Mouse (Mus musculus) CH12.LX (cell line): ENCODE results near the gene Gtdc1. TPM values are rescaled to one million over a fixed set of nuclear protein-coding genes. Genes with fewer than 3 reads are reported as not detected.
A peak's percentile ranks its signal among the peaks of the same experiment; 100 is the strongest.

ENCODE experiments used
- DNase-seq: peaks from one replicate; pipeline ENCODE4 v3.0.0-alpha.2; 2013; ENCODE audit errors: extremely low read depth
- H3K27ac ChIP-seq: 2 replicates; pipeline ENCODE4 v1.5.1; 2012; ENCODE audit warnings: low read depth, mild to moderate bottlenecking, control low read depth, moderate library complexity; ENCODE audit not compliant: insufficient read depth
- H3K27me3 ChIP-seq: replicated peaks from 2 replicates; pipeline ENCODE3; 2012; ENCODE audit warnings: inconsistent platforms
- H3K36me3 ChIP-seq, 2 experiments: replicated peaks in 1 of 2; 2 replicates each; pipeline versions ENCODE3 to v1.6.1; 2012; ENCODE audit warnings: inconsistent platforms in 1 of 2, low read length in 1 of 2, mild to moderate bottlenecking in 1 of 2, mixed read lengths in 1 of 2, moderate library complexity in 1 of 2; ENCODE audit not compliant: control insufficient read depth in 1 of 2, insufficient read depth in 1 of 2
- H3K4me1 ChIP-seq, 2 experiments: 2 replicates each; pipeline ENCODE4 v1.6.1; 2012; ENCODE audit warnings: inconsistent platforms in 1 of 2, moderate library complexity in 1 of 2; ENCODE audit not compliant: insufficient read depth in 2 of 2, control insufficient read depth in 1 of 2
- H3K4me2 ChIP-seq: 2 replicates; pipeline ENCODE4 v1.6.1; 2012; ENCODE audit warnings: low read depth, mild to moderate bottlenecking, control low read depth; ENCODE audit not compliant: poor library complexity, insufficient read depth, severe bottlenecking
- H3K4me3 ChIP-seq, 3 experiments: fragments of 150-350 bp in 1 of 3; sonication (generic) in 1 of 3; replicated peaks in 1 of 3; 2 replicates each; pipeline versions ENCODE3 to v1.5.1; 2011 to 2012; ENCODE audit warnings: low read depth in 2 of 3, low read length in 2 of 3, mild to moderate bottlenecking in 2 of 3, moderate library complexity in 2 of 3, control low read depth in 1 of 3, improper control_type of control experiment in 1 of 3, inconsistent platforms in 1 of 3, mixed read lengths in 1 of 3; ENCODE audit not compliant: poor library complexity in 1 of 3
- H3K79me2 ChIP-seq: replicated peaks from 2 replicates; pipeline ENCODE4 v1.6.1; 2012; ENCODE audit warnings: mild to moderate bottlenecking, moderate library complexity; ENCODE audit not compliant: control insufficient read depth, poor library complexity, insufficient read depth, severe bottlenecking; ENCODE audit errors: extremely low read depth
- H3K9ac ChIP-seq: 2 replicates; pipeline ENCODE4 v1.6.1; 2012; ENCODE audit warnings: low read depth, mild to moderate bottlenecking, control low read depth, moderate library complexity; ENCODE audit not compliant: insufficient read depth
- H3K9me3 ChIP-seq: replicated peaks from 2 replicates; pipeline ENCODE3; 2012; ENCODE audit warnings: low read length, inconsistent platforms, mixed read lengths
- BHLHE40 ChIP-seq: IDR thresholded peaks from 2 replicates; pipeline ENCODE4 v1.6.1; 2011; ENCODE audit warnings: mild to moderate bottlenecking, low read depth, low read length, improper control_type of control experiment
- CHD1 ChIP-seq: IDR thresholded peaks from 2 replicates; pipeline ENCODE4 v1.6.1; 2012; ENCODE audit warnings: low read depth, low read length, improper control_type of control experiment, inconsistent platforms
- CHD2 ChIP-seq: IDR thresholded peaks from 2 replicates; pipeline ENCODE4 v1.6.1; 2011; ENCODE audit warnings: low read length, improper control_type of control experiment
- CTCF ChIP-seq, 2 experiments: IDR thresholded peaks in 1 of 2; conservative IDR thresholded peaks in 1 of 2; 2 replicates each; pipeline ENCODE4 v1.5.1; 2011 to 2012; ENCODE audit warnings: low read depth in 2 of 2, low read length in 2 of 2, improper control_type of control experiment in 1 of 2, inconsistent platforms in 1 of 2, mild to moderate bottlenecking in 1 of 2, moderate library complexity in 1 of 2
- E2F4 ChIP-seq: IDR thresholded peaks from 2 replicates; pipeline ENCODE4 v1.6.1; 2011; ENCODE audit warnings: low read depth, low read length, improper control_type of control experiment; ENCODE audit not compliant: insufficient replicate concordance
- ELF1 ChIP-seq: IDR thresholded peaks from 2 replicates; pipeline ENCODE4 v1.6.1; 2014; ENCODE audit warnings: low read depth, mild to moderate bottlenecking, inconsistent platforms, low read length, improper control_type of control experiment
- EP300 ChIP-seq: IDR thresholded peaks from 2 replicates; pipeline ENCODE4 v1.6.1; 2011; ENCODE audit warnings: low read length, improper control_type of control experiment
- ETS1 ChIP-seq: conservative IDR thresholded peaks from 2 replicates; pipeline ENCODE4 v1.6.1; 2012; ENCODE audit warnings: low read depth, mild to moderate bottlenecking, inconsistent platforms, low read length, improper control_type of control experiment, moderate library complexity
- GABPA ChIP-seq: IDR thresholded peaks from 2 replicates; pipeline ENCODE4 v1.6.1; 2012; ENCODE audit warnings: low read depth, low read length, improper control_type of control experiment, inconsistent platforms; ENCODE audit not compliant: insufficient replicate concordance
- HCFC1 ChIP-seq: IDR thresholded peaks from 2 replicates; pipeline ENCODE4 v1.6.1; 2012; ENCODE audit warnings: low read depth, mild to moderate bottlenecking, inconsistent platforms, low read length, improper control_type of control experiment
- IRF4 ChIP-seq: IDR thresholded peaks from 2 replicates; pipeline ENCODE4 v1.6.1; 2014; ENCODE audit warnings: low read depth, mild to moderate bottlenecking, inconsistent platforms, low read length, improper control_type of control experiment
- JUN ChIP-seq: IDR thresholded peaks from 2 replicates; pipeline ENCODE4 v1.6.1; 2011; ENCODE audit warnings: low read depth, mild to moderate bottlenecking, low read length, improper control_type of control experiment, moderate library complexity; ENCODE audit not compliant: insufficient read depth
- JUND ChIP-seq: conservative IDR thresholded peaks from 2 replicates; pipeline ENCODE4 v1.6.1; 2011; ENCODE audit warnings: low read depth, low read length, improper control_type of control experiment
- KAT2A ChIP-seq: IDR thresholded peaks from 2 replicates; pipeline ENCODE4 v1.6.1; 2012; ENCODE audit warnings: low read length, improper control_type of control experiment, inconsistent platforms; ENCODE audit not compliant: insufficient replicate concordance
- MAFK ChIP-seq: IDR thresholded peaks from 2 replicates; pipeline ENCODE4 v1.6.1; 2011; ENCODE audit warnings: low read length, improper control_type of control experiment; ENCODE audit not compliant: insufficient replicate concordance
- MAX ChIP-seq: IDR thresholded peaks from 2 replicates; pipeline ENCODE4 v1.6.1; 2011; ENCODE audit warnings: low read length, improper control_type of control experiment
- MAZ ChIP-seq: IDR thresholded peaks from 2 replicates; pipeline ENCODE4 v1.6.1; 2012; ENCODE audit warnings: low read depth, mild to moderate bottlenecking, inconsistent platforms, low read length, improper control_type of control experiment, moderate library complexity
- MEF2A ChIP-seq: IDR thresholded peaks from 2 replicates; pipeline ENCODE4 v1.6.1; 2014; ENCODE audit warnings: low read depth, mild to moderate bottlenecking, inconsistent platforms, low read length, improper control_type of control experiment, borderline replicate concordance
- MXI1 ChIP-seq: IDR thresholded peaks from 2 replicates; pipeline ENCODE4 v1.6.1; 2011; ENCODE audit warnings: mild to moderate bottlenecking, low read depth, low read length, improper control_type of control experiment
- MYC ChIP-seq: IDR thresholded peaks from 2 replicates; pipeline ENCODE4 v1.6.1; 2011; ENCODE audit warnings: low read depth, mild to moderate bottlenecking, improper control_type of control experiment, low read length
- NELFE ChIP-seq: IDR thresholded peaks from 2 replicates; pipeline ENCODE4 v1.6.1; 2011; ENCODE audit warnings: low read depth, low read length, improper control_type of control experiment
- NRF1 ChIP-seq: IDR thresholded peaks from 2 replicates; pipeline ENCODE4 v1.6.1; 2014; ENCODE audit warnings: low read depth, mild to moderate bottlenecking, inconsistent platforms, low read length, improper control_type of control experiment, moderate library complexity
- PAX5 ChIP-seq: IDR thresholded peaks from 2 replicates; pipeline ENCODE4 v1.6.1; 2012; ENCODE audit warnings: low read length, inconsistent platforms, mixed read lengths
- POLR2A ChIP-seq: IDR thresholded peaks from 2 replicates; pipeline ENCODE4 v1.6.1; 2011; ENCODE audit warnings: low read depth, mild to moderate bottlenecking, improper control_type of control experiment, low read length
- POLR2AphosphoS2 ChIP-seq: IDR thresholded peaks from 2 replicates; pipeline ENCODE4 v1.6.1; 2011; ENCODE audit warnings: low read depth, low read length, improper control_type of control experiment
- RAD21 ChIP-seq: IDR thresholded peaks from 2 replicates; pipeline ENCODE4 v1.6.1; 2011; ENCODE audit warnings: low read depth, mild to moderate bottlenecking, low read length, improper control_type of control experiment, moderate library complexity
- RCOR1 ChIP-seq: conservative IDR thresholded peaks from 2 replicates; pipeline ENCODE4 v1.6.1; 2012; ENCODE audit warnings: low read depth, mild to moderate bottlenecking, inconsistent platforms, low read length, improper control_type of control experiment
- SIN3A ChIP-seq: IDR thresholded peaks from 2 replicates; pipeline ENCODE4 v1.6.1; 2012; ENCODE audit warnings: low read length, improper control_type of control experiment, inconsistent platforms
- SMC3 ChIP-seq: IDR thresholded peaks from 2 replicates; pipeline ENCODE4 v1.6.1; 2011; ENCODE audit warnings: low read depth, low read length, improper control_type of control experiment
- TBP ChIP-seq: conservative IDR thresholded peaks from 2 replicates; pipeline ENCODE4 v1.6.1; 2011; ENCODE audit warnings: low read depth, low read length, improper control_type of control experiment
- TCF12 ChIP-seq: IDR thresholded peaks from 2 replicates; pipeline ENCODE4 v1.6.1; 2014; ENCODE audit warnings: low read depth, mild to moderate bottlenecking, inconsistent platforms, low read length, improper control_type of control experiment
- UBTF ChIP-seq: IDR thresholded peaks from 2 replicates; pipeline ENCODE4 v1.6.1; 2012; ENCODE audit warnings: low read depth, mild to moderate bottlenecking, inconsistent platforms, low read length, improper control_type of control experiment, moderate library complexity
- USF1 ChIP-seq: IDR thresholded peaks from 2 replicates; pipeline ENCODE4 v1.6.1; 2014; ENCODE audit warnings: low read depth, mild to moderate bottlenecking, inconsistent platforms, low read length, improper control_type of control experiment
- USF2 ChIP-seq: conservative IDR thresholded peaks from 2 replicates; pipeline ENCODE4 v1.6.1; 2011; ENCODE audit warnings: low read depth, low read length, improper control_type of control experiment
- ZC3H11A ChIP-seq: IDR thresholded peaks from 2 replicates; pipeline ENCODE4 v1.6.1; 2012; ENCODE audit warnings: low read depth, mild to moderate bottlenecking, inconsistent platforms, low read length, improper control_type of control experiment
- ZKSCAN1 ChIP-seq: IDR thresholded peaks from 2 replicates; pipeline ENCODE4 v1.6.1; 2012; ENCODE audit warnings: low read depth, inconsistent platforms, low read length, improper control_type of control experiment, borderline replicate concordance
- ZMIZ1 ChIP-seq: IDR thresholded peaks from 2 replicates; pipeline ENCODE4 v1.6.1; 2012; ENCODE audit warnings: low read depth, mild to moderate bottlenecking, inconsistent platforms, low read length, improper control_type of control experiment
- ZNF384 ChIP-seq: IDR thresholded peaks from 2 replicates; pipeline ENCODE4 v1.6.1; 2012; ENCODE audit warnings: low read depth, low read length, improper control_type of control experiment, inconsistent platforms
- dilution Hi-C: fragments of 300-500 bp; cut with MboI; formaldehyde crosslinking; loops from 2 replicates; pipeline ENCODE4 v1.14.3; 2020; ENCODE audit warnings: low sequenced_read_pairs; ENCODE audit not compliant: extremely low pct_unique_long_range_greater_than_20kb, extremely low pct_ligation_motif_present
- in situ Hi-C: fragments of 300-500 bp; cut with MboI; formaldehyde crosslinking; loops from 3 replicates; pipeline ENCODE4 v1.14.3; 2019; ENCODE audit warnings: low sequenced_read_pairs, low pct_ligation_motif_present, low pct_unique_long_range_greater_than_20kb, mixed read lengths
- polyA plus RNA-seq: library from polyadenylated mRNA; unstranded; fragments of >175 nt; gene quantifications from 2 replicates; pipeline ENCODE4 v1.2.1, GENCODE M21; 2012; ENCODE audit warnings: low read depth; ENCODE audit not compliant: insufficient read length
- total RNA-seq, 2 experiments: library from RNA; depleted of rRNA; stranded (reverse); fragments of 300-350 nt in 1 of 2; fragments of >200 nt in 1 of 2; gene quantifications; 2 replicates each; pipeline ENCODE4 v1.2.3; 2012 to 2014

The Gtdc1 gene
- total and polyA plus RNA-seq, 3 experiments: 11.1 to 18.2 (median 15.8) TPM

GRCm38 (mm10) chr2:44957329-44957797, 29.9 kb upstream of the Gtdc1 start:
- peak overlapping the region; percentile 61 for H3K4me2 ChIP-seq
- no peaks in the 10 kb centered on the region for H3K36me3 ChIP-seq
- peaks cover 9% of the 10 kb centered on the region; the same call in 1 of the 2 replicates for H3K79me2 ChIP-seq
- peak; percentile 96 for DNase-seq
- no peaks in the 10 kb centered on the region for H3K27me3 ChIP-seq
- TF ChIP-seq NELFE (peak; percentile 73), CHD2 (peak; percentile 81), MAZ (peak; percentile 86), ELF1 (no peak), MXI1 (no peak), POLR2AphosphoS2 (peak; percentile 92), E2F4 (peak; percentile 73; the same call in 1 of the 2 replicates), NRF1 (no peak), MAX (peak; percentile 85), USF1 (no peak), BHLHE40 (peak; percentile 82), POLR2A (peak; percentile 74), ZC3H11A (no peak), GABPA (no peak), JUND (peak; percentile 78; the same call in 1 of the 2 replicates), SIN3A (peak; percentile 95), UBTF (no peak), KAT2A (peak; percentile 68; the same call in 1 of the 2 replicates), ZNF384 (no peak; the same call in none of the 2 replicates), ETS1 (peak; percentile 98), TBP (peak; percentile 96), CTCF (conservative IDR thresholded peaks at IDR 0.05 in 1 of 2, IDR thresholded peaks at IDR 0.05 in 1 of 2; ENCODE audit: low read depth in 2 of 2, low read length in 2 of 2) (no peak), ZMIZ1 (peak; percentile 99), USF2 (no peak), IRF4 (peak; percentile 87), SMC3 (peak; percentile 17; the same call in 1 of the 2 replicates), PAX5 (no peak), MYC (peak; percentile 77), JUN (peak; percentile 56), MEF2A (peak; percentile 97), RCOR1 (peak; percentile 88), MAFK (peak; percentile 85), ZKSCAN1 (no peak), CHD1 (peak; percentile 35; the same call in 1 of the 2 replicates), TCF12 (peak; percentile 95), EP300 (peak; percentile 95), HCFC1 (peak; percentile 54), RAD21 (peak; percentile 34)
- peaks cover 32 to 74% of the 10 kb centered on the region in 2 experiments for H3K4me1 ChIP-seq
- in situ Hi-C loops (no loop called here), dilution Hi-C loops (no loop called here)
- 0 out of 2 replicates have a peak overlapping the region, but pooled peaks have one; percentile 44 for H3K9ac ChIP-seq
- no peak overlapping the region for H3K4me3 ChIP-seq
- H3K9me3 ChIP-seq: no peaks in the 10 kb centered on the region
- peak overlapping the region; percentile 96 for H3K27ac ChIP-seq
